16 mouse cellular contexts compared by ENCODE assay signal in the genomic region with DNA sequence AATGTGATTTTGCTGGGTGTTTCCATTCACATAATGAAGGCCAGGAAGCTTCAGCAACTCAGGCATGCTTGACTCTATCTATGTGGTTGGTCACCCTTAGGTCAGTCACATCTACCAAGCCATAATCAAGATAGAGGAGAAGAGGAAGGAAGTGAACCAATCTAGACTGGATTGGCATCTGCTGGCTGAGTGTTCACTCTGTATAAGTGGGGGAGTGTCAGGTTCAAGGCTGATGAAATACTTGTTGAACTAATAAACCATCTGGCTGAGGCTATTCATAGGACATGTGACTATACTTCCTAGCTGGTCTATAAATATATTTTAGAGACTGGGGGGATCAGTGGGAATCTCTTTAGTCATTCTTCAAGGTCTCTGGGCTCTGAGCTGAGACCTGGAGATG.
"Had no signal": no experiment of that assay in that cellular context is flagged by ENCODE, and none has a peak within 500 bp of the region (broad histone marks: within the 10 kb centered on the region; RNA-seq: fewer than 3 reads in every experiment).

No protein-coding gene starts in this region.

- ATAC-seq: liver, postnatal 0 days; midbrain, embryonic 13.5 days; midbrain, embryonic 15.5 days had no signal

- H3K9ac ChIP-seq: liver, embryonic 13.5 days; liver, embryonic 15.5 days; liver, postnatal 0 days; lung, embryonic 14.5 days; midbrain, embryonic 13.5 days; midbrain, embryonic 15.5 days; neural tube, embryonic 12.5 days; stomach, embryonic 15.5 days had no signal

- H3K4me2 ChIP-seq: liver, embryonic 13.5 days; liver, embryonic 15.5 days; lung, embryonic 14.5 days; midbrain, embryonic 11.5 days; midbrain, embryonic 13.5 days; midbrain, embryonic 15.5 days; neural tube, embryonic 12.5 days; stomach, embryonic 15.5 days had no signal

- H3K4me1 ChIP-seq: liver, embryonic 13.5 days; liver, embryonic 15.5 days; megakaryocyte, embryonic 14.5 days; neural tube, embryonic 12.5 days had no signal

- H3K9me3 ChIP-seq: liver, embryonic 13.5 days; liver, embryonic 15.5 days; midbrain, embryonic 13.5 days; midbrain, embryonic 15.5 days; neural tube, embryonic 12.5 days; stomach, embryonic 15.5 days had no signal

- H3K4me3 ChIP-seq: liver, embryonic 13.5 days; liver, embryonic 15.5 days; megakaryocyte, embryonic 14.5 days; midbrain, embryonic 13.5 days; midbrain, embryonic 15.5 days; neural tube, embryonic 12.5 days; stomach, embryonic 15.5 days had no signal

- H3K36me3 ChIP-seq: liver, embryonic 13.5 days; liver, embryonic 15.5 days; midbrain, embryonic 13.5 days; midbrain, embryonic 15.5 days; neural tube, embryonic 12.5 days; stomach, embryonic 15.5 days had no signal

- H3K27ac ChIP-seq: liver, embryonic 13.5 days; liver, embryonic 15.5 days; macrophage; midbrain, embryonic 13.5 days; midbrain, embryonic 15.5 days; neural tube, embryonic 12.5 days; stomach, embryonic 15.5 days; stomach, postnatal 0 days had no signal

- H3K27me3 ChIP-seq: liver, embryonic 13.5 days; liver, embryonic 15.5 days; megakaryocyte, embryonic 14.5 days; midbrain, embryonic 13.5 days; midbrain, embryonic 15.5 days; neural tube, embryonic 12.5 days; stomach, embryonic 15.5 days had no signal

- DNase-seq: liver, embryonic 13.5 days; liver, postnatal 0 days; lung, embryonic 14.5 days; right cerebral cortex, postnatal 14 days; thymus, adult 2 months; thymus, postnatal 25 days; thymus, postnatal 4 days had no signal
